Mouse (Mus musculus): ENCODE data around the gene Gm9117. TPM values are rescaled to one million over a fixed set of nuclear protein-coding genes. Genes with fewer than 3 reads are reported as not detected.
"Not testable (repeated sequence)": the region's sequence is repeated elsewhere in the genome, so short reads cannot be mapped to it uniquely, and the experiment has no call there.

Gene Gm9117
- not detected in 2 replicates for polyA plus RNA-seq (2012; rRNA removed)

GRCm38 (mm10) chr3:93943443-93943842 lies at the start of gene Gm9117:
Gene Gm9117, minus strand, starts transcription at chr3:93943543.
- not testable (repeated sequence) for H3K4me1 ChIP-seq (ENCODE audit: control insufficient read depth, insufficient read depth, low read length); H3K4me3 ChIP-seq (ENCODE audit: insufficient read depth, low read length); H3K27ac ChIP-seq (ENCODE audit: insufficient read depth, low read length)

- H3K4me3 ChIP-seq (ENCODE audit: insufficient read depth, low read length); H3K27ac ChIP-seq (ENCODE audit: insufficient read depth, low read length); H3K4me1 ChIP-seq (ENCODE audit: control insufficient read depth, insufficient read depth, low read length): not testable (repeated sequence)
Observed at GRCm38 (mm10) chr3:93968938-93969337, 25.6 kb upstream of the Gm9117 start.

GRCm38 (mm10) chr3:93961214-93961613 lies 17.9 kb upstream of the Gm9117 start, which contains the start of gene Tdpoz5:
Gene Tdpoz5, minus strand, starts transcription at chr3:93961314.
- not testable (repeated sequence) for H3K27ac ChIP-seq (ENCODE audit: insufficient read depth, low read length); H3K4me1 ChIP-seq (ENCODE audit: control insufficient read depth, insufficient read depth, low read length); H3K4me3 ChIP-seq (ENCODE audit: insufficient read depth, low read length)

GRCm38 (mm10) chr3:93938386-93938785 lies 5.0 kb downstream of the Gm9117 start:
- not testable (repeated sequence) for H3K27ac ChIP-seq (ENCODE audit: insufficient read depth, low read length); H3K4me1 ChIP-seq (ENCODE audit: control insufficient read depth, insufficient read depth, low read length); H3K4me3 ChIP-seq (ENCODE audit: insufficient read depth, low read length)

Other genes with a start within 250 kb of the Gm9117 start
- 0.08 TPM in 1 of 2 replicates, not detected in the other for gene Gm5773, start 170.5 kb downstream of the Gm9117 start, polyA plus RNA-seq (2012; rRNA removed)
- not detected in 2 replicates for gene Tdpoz4, start 147.1 kb downstream of the Gm9117 start, polyA plus RNA-seq (2012; rRNA removed)
- gene Tdpoz3, start 117.5 kb downstream of the Gm9117 start, polyA plus RNA-seq (2012; rRNA removed): not detected in 2 replicates
- gene Tdpoz5, start 17.8 kb upstream of the Gm9117 start, polyA plus RNA-seq (2012; rRNA removed): not detected in 2 replicates
- gene Gm9125, start 111.3 kb upstream of the Gm9117 start, polyA plus RNA-seq (2012; rRNA removed): not detected in 2 replicates
- not detected in 2 replicates for gene Gm10697, start 129.1 kb upstream of the Gm9117 start, polyA plus RNA-seq (2012; rRNA removed)
- gene Gm10696, start 234.7 kb upstream of the Gm9117 start, polyA plus RNA-seq (2012; rRNA removed): not detected in 2 replicates

All from cortical plate, adult 2 months (tissue).